Mouse (Mus musculus) E14TG2a.4 (cell line): Measurements from ENCODE around the gene Lin52.

Experiments used
- H3K27me3 ChIP-seq: 2 replicates; pipeline ENCODE4 v1.6.1; 2014; ENCODE audit warnings: low read length, control low read depth; ENCODE audit not compliant: insufficient read depth
- H3K36me3 ChIP-seq: 2 replicates; pipeline ENCODE4 v1.6.1; 2014; ENCODE audit warnings: low read length, control low read depth; ENCODE audit not compliant: insufficient read depth
- H3K4me1 ChIP-seq: replicated peaks from 2 replicates; pipeline ENCODE4 v1.6.1; 2014; ENCODE audit warnings: low read depth, low read length, control low read depth
- H3K4me3 ChIP-seq: replicated peaks from 2 replicates; pipeline ENCODE4 v1.5.1; 2014; ENCODE audit warnings: mild to moderate bottlenecking, low read length
- H3K9me3 ChIP-seq: 2 replicates; pipeline ENCODE4 v1.6.1; 2014; ENCODE audit warnings: low read length, control low read depth
- CTCF ChIP-seq: conservative IDR thresholded peaks from 2 replicates; pipeline ENCODE4 v1.5.1; 2014; ENCODE audit warnings: low read length
- NANOG ChIP-seq: IDR thresholded peaks from 2 replicates; pipeline ENCODE4 v1.6.1; 2014; ENCODE audit warnings: borderline replicate concordance, low read length, mixed read lengths
- POU5F1 ChIP-seq: IDR thresholded peaks from 2 replicates; pipeline ENCODE4 v1.6.1; 2014; ENCODE audit warnings: low read length, borderline replicate concordance

Lin52 gene

DNA sequence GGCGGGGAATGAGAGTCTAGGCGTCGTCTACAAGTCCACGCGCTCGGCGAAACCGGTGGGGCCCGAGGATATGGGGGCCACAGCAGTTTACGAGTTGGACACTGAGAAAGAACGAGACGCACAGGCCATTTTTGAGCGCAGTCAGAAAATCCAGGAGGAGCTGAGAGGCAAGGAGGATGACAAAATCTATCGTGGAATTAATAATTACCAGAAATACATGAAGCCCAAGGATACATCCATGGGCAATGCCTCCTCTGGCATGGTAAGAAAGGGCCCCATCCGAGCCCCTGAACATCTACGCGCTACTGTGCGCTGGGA lies 33.7 kb upstream of the Lin52 start:
- H3K4me3 ChIP-seq, result peak overlapping the region; percentile 86
- H3K27me3 ChIP-seq, result 0 out of 2 replicates have a peak, but pooled peaks cover 2% of the 10 kb centered on the region
- no peaks in the 10 kb centered on the region for H3K9me3 ChIP-seq
- TF ChIP-seq CTCF (no peak), POU5F1 (no peak), NANOG (no peak)
- peaks cover 8% of the 10 kb centered on the region for H3K4me1 ChIP-seq
- no peaks in the 10 kb centered on the region for H3K36me3 ChIP-seq

DNA sequence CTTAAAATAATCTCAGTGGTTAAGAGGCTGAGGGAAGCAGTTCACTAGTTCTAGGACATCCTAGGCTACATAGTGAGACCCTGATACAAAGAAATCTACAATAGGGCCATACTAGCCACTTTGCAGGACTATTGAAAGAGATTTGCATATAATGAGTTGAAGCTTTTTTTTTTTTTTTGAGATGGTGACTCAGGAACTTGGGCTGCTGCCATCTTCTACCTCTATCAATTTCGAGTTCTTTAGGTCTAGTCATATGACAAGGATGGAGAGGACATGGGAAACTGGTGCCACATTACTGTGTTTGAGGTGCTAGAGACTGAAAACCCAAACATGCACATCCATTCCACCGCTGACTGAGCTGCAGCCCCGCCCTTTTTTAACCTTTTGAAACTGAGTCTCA lies 27.2 kb upstream of the Lin52 start:
- no peak overlapping the region for H3K4me3 ChIP-seq
- H3K4me1 ChIP-seq, result peaks cover 11% of the 10 kb centered on the region
- TF ChIP-seq CTCF (no peak), POU5F1 (no peak), NANOG (no peak)
- no peaks in the 10 kb centered on the region for H3K9me3 ChIP-seq
- H3K27me3 ChIP-seq, result no peaks in the 10 kb centered on the region
- no peaks in the 10 kb centered on the region for H3K36me3 ChIP-seq

DNA sequence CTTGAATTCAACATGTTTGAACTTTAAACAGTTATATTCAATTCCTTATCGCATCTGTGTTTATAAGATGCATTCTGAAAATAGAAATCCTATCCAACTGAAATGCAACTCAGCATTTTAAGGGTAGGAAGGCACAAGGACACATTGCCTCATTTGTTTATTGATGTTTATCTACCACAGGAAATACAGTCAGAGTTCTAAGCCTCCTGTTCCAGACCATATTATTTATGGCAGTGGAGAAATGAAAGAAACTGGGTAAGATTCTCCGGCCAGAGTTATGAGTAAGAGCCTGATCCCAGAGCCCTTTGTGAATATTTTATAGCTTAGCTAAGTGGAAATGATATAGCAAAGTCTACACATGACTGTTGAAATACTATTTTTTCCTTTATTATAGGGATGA lies 21.4 kb upstream of the Lin52 start:
- H3K9me3 ChIP-seq, result no peaks in the 10 kb centered on the region
- H3K36me3 ChIP-seq, result peaks cover 7% of the 10 kb centered on the region; the same call in 1 of the 2 replicates
- no peak for TF ChIP-seq CTCF
- TF ChIP-seq NANOG, result no peak
- no peaks in the 10 kb centered on the region for H3K4me1 ChIP-seq
- H3K27me3 ChIP-seq, result no peaks in the 10 kb centered on the region
- H3K4me3 ChIP-seq, result no peak overlapping the region

DNA sequence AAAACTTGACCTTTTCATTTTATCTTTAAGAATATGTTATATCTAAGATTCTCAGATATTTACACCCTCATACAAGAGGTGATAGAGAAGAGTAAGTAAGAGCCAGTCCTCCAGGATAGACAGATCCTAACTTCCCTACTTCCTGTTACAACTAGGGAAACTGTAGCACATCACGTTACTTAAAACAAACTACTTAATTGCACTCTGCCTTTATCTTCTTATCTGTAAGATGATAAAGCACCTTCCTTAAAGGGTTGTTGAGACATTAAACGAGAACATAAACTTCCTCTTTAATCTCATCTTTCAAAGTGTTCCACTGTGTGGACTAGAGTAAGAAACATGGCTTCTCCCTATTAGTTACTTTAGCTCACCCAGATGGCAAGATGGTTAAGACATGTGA lies 12.5 kb upstream of the Lin52 start:
- no peak for TF ChIP-seq NANOG
- no peak for TF ChIP-seq POU5F1
- TF ChIP-seq CTCF, result no peak
- H3K4me1 ChIP-seq, result no peaks in the 10 kb centered on the region
- H3K4me3 ChIP-seq, result no peak overlapping the region

DNA sequence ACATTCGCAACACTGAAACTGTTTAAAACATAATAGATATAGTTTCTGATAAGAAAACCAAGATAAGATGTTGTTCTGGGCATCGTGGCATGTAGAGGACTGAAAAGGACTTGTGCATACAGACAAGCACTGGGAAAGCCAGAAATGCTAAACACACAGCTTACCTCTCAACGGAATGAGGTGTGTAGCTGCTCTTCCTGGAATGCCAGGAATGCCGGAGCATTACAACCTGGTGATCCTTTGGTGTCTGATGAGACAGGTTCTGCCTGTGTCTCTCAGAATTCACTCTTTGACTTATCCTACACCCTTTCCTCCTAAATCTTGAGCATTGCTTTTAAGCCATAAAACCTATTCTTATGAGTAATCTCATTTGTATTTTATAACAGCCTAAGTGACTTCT lies 8.7 kb upstream of the Lin52 start:
- Histone ChIP-seq H3K36me3 (peaks cover 4% of the 10 kb centered on the region), H3K4me3 (no peak overlapping the region), H3K27me3 (peaks cover 8% of the 10 kb centered on the region; the same call in 1 of the 2 replicates), H3K4me1 (no peaks in the 10 kb centered on the region), H3K9me3 (no peaks in the 10 kb centered on the region)
- TF ChIP-seq NANOG (no peak), CTCF (no peak), POU5F1 (no peak)

More for the DNA sequence above, 12.5 kb upstream of the Lin52 start:
- H3K27me3 ChIP-seq, result no peaks in the 10 kb centered on the region
- no peaks in the 10 kb centered on the region for H3K9me3 ChIP-seq
- peaks cover 4% of the 10 kb centered on the region for H3K36me3 ChIP-seq

DNA sequence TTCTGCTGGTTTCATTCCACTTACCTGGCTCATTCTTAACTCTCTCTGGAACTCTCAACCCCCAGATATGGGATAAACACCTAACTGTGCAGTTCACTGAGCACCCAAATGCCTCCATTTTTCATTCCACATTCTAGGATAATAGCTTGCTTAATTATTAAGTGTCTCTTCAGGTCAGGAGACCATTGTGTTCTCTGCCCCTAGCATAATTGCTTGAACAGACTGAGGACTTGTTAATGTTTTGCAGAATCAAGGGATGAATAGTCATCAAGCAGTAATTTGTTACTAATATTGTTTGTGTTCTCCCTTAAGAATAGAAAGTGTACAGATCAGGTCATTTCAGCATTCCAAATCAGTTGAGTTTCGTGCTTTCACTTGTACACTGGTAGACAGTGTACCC lies 3.8 kb upstream of the Lin52 start:
- Histone ChIP-seq H3K9me3 (no peaks in the 10 kb centered on the region), H3K27me3 (peaks cover 8% of the 10 kb centered on the region; the same call in 1 of the 2 replicates), H3K4me3 (no peak overlapping the region), H3K36me3 (no peaks in the 10 kb centered on the region), H3K4me1 (peaks cover 13% of the 10 kb centered on the region)
- TF ChIP-seq CTCF (no peak), POU5F1 (no peak), NANOG (no peak)

DNA sequence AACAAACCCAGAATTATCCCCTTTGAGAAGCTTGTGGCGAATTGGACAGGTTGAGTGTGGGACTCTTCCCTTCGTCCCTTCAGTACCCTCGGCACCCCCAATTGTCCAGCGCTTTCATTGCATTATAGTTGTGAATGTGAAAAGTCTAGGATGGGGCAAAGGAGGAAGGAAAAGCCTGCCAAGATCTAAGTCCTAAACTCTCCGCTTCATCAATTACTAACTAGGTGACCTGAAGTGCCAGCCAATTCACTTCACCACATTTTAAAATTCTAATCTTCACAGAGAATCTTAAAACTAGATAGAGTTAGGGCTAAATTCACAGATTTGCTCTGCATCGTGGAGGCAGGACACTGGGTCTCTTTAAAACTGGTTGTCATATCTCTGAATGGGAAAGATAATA lies 3.0 kb upstream of the Lin52 start:
- Histone ChIP-seq H3K36me3 (no peaks in the 10 kb centered on the region), H3K4me3 (no peak overlapping the region), H3K4me1 (peaks cover 20% of the 10 kb centered on the region), H3K9me3 (no peaks in the 10 kb centered on the region), H3K27me3 (peaks cover 8% of the 10 kb centered on the region; the same call in 1 of the 2 replicates)
- TF ChIP-seq NANOG (no peak), POU5F1 (no peak), CTCF (no peak)

DNA sequence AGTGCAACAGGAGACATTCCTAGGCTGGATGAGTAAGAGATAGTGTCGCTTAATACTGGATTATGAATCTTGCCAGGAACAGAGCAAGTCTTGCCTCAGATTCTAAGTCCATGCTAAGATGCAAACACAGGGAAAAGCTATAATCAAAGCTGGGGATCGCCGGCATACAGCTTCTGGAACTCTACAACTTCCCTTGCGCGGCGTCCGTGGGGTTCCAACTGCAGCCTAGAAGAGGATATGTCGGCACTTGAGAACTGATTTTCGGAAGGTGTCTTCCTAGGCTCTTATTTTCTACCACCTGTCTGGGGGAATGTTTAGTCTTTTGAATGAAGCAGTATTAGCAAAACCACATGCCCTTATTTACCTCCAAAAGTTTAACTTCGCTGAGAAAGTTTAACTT lies 1.3 kb upstream of the Lin52 start:
- Histone ChIP-seq H3K27me3 (peaks cover 8% of the 10 kb centered on the region; the same call in 1 of the 2 replicates), H3K36me3 (peaks cover 13% of the 10 kb centered on the region), H3K4me3 (peak overlapping the region; percentile 99), H3K4me1 (peaks cover 23% of the 10 kb centered on the region), H3K9me3 (no peaks in the 10 kb centered on the region)
- TF ChIP-seq NANOG (no peak), POU5F1 (no peak), CTCF (no peak)

DNA sequence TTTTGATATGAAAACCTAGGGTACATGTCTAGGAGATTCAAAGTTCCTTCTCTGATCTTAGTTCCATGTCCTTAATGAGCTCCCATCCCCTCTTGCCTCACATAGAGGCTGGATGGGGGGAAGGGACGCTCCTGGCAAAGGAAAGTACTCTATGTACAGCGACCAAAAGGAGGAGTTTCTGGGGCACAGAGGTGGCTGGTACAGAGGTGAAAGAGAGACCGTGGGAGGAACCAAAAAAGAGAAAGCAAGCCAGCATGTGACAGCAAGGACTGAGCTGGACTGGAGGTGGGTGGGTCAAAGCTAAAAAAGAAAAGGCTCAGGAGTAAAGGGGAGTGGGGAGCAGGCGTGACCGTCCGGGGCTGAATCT lies 888 bp upstream of the Lin52 start:
- Histone ChIP-seq H3K4me3 (peak overlapping the region; percentile 99), H3K36me3 (peaks cover 17% of the 10 kb centered on the region), H3K27me3 (peaks cover 8% of the 10 kb centered on the region; the same call in 1 of the 2 replicates), H3K4me1 (peaks cover 23% of the 10 kb centered on the region), H3K9me3 (no peaks in the 10 kb centered on the region)
- TF ChIP-seq NANOG (no peak), POU5F1 (no peak), CTCF (no peak)
